Mouse (Mus musculus) cerebellum, postnatal 10 days (tissue): Measurements from ENCODE around the gene Mdm2.

Experiments
- DNase-seq, 2 experiments: peaks; one replicate each; pipeline ENCODE4 v3.0.0; 2021; ENCODE audit warnings: mixed read lengths in 2 of 2

Mdm2 gene

DNA sequence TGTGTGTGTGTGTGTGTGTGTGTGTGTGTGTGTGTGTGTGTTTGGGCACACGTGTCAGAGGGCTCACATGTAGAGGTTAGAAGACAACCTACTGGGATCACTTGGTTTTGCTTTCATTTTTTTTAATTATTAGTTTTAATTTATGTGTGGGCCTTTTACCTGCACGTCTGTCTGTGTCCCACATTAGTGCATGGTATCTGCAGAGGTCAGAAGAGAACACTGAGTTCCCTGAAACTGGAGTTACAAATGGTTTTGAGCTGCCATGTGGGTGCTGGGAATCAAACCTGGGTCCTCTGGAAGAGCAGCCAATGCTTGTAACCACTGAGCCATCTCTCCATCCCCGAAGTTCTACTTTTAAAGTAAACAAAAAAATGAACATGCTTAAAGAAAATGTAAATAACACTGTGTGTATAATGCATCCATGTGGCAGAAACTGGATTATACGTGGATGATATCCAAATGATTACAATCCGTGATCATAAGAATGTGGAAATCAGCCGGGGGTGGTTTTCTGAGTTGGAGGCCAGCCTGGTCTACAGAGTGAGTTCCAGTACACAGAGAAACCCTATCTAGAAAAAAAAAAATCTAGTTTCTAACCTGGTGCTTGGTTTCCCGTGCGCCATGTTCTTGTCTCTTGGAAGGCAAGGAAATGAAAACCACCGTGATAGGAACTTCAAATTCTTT lies 43.5 kb downstream of the Mdm2 start:
- no peak for DNase-seq

DNA sequence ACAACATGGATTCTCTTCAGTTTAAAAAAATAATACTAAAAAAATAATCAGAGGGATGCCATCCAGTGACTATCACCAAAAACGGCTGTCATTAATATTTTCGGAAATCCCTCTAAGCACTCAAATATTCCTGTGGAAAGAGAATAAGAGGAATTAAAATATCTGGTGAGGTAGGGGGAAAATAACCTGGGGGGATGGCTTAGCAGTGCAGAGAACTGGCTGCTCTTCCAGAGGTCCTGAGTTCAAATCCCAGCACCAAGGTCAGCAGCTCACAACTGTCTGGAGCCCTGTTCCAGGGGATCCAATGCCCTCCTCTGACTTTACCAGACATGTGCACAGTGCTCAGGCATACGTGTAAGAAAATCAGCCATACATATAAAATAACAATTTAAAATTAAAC lies 44.2 kb downstream of the Mdm2 start:
- no peak for DNase-seq

DNA sequence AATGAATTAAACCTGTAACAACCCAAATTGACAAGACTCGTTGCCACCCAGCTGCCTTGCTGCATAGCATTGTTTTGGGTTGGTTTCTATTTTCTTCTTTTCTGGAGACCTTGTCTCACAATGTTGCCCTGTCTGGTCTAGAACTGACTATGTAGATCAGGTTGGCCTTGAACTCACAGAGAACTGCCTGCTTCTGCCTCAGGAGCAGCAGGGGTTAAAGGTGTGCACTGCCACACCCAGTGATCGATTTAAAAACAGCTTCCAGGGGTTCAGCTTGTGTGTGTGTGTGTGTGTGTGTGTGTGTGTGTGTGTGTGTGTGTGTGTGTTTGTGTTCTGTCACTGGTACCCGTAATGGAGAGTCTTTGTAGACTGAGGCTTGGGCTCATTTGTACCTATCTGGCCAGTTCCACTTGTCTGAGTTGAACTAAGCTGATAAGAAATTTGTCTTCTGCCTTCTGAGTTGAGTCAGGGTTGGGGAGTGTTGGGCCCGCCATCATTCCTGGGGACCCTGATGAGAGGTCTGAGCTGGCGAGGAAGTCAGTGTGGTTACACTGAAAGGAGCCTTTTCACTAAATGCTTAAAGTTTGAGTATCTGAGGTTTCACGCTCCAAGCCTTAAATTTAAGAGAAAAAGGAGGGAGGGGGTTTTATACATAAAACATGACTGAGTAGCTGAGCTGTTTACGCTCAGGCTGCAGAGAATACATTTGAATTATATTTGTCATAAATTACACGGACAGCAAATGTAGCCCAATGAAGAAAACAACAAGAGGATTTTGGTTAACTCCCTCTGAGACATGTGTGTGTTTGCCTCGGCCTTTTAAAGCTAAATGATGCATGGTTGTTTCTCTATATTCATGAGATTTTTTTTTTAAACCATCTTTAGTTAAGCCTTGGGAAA lies 44.9 kb downstream of the Mdm2 start:
- no peak for DNase-seq

DNA sequence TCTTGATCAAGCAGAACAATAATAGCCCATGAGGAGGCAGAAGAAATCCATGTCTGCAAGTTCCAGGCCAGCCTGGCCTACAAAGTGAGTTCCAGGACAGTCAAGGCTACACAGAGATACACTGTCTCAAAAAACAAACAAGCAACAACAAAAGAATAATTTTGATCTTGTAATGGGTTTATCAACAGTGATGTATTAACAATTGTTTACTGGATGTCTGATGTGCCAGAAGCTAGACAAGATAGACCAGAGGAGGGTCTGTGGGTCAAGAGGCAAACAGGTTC lies 45.7 kb downstream of the Mdm2 start:
- DNase-seq: no peak

DNA sequence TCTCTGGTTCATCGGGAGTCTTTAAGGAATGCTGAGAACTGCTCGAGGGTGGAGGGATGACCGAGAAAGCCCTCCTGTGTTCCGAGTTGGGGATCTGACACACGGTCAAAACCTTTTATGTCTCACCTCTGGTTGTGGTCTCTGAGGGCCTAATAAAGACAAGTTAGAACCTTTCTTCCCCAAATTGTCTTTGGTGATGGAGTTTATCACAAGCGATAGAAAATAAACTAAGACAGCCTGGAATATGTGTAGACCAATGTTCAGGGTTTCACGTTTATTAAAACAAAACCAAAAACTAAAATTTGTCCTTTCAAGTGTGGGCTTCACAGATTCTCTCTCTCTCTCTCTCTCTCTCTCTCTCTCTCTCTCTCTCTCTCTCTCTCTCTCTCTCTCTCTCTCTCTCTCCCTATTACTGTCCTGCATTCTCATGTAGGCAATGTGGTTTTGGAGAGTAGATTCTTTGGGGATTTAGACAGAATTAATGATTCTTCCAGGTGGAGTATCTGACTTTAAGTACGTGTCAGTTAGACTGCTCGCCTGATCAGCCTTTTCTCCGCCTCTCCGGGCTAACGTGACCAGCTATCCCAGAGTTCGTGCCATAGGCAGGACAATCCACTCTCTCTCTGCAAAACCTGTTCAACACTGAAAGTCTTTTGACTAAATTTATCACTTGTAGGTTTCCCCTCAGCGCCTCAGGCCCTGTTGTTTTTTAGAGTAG lies 46.2 kb downstream of the Mdm2 start:
- DNase-seq: no peak

DNA sequence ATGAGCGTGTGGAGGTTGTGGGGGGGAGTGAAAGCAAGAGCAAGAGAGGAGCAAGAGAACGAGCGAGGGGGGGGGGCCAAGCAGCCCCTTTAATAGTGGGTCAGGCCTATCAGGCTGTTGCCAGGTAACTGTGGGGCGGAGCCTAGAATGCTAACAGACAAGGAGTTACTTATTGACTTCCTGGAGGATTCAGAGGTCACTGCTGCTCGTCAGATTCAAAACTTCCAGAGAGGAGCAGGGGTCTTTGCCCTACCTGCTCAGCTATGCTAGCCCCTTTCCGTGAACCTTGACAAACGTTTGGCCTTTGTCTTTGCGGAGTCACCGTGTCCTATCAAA lies 46.7 kb downstream of the Mdm2 start:
- peak in 1 of 2 experiments; percentile 34 for DNase-seq

DNA sequence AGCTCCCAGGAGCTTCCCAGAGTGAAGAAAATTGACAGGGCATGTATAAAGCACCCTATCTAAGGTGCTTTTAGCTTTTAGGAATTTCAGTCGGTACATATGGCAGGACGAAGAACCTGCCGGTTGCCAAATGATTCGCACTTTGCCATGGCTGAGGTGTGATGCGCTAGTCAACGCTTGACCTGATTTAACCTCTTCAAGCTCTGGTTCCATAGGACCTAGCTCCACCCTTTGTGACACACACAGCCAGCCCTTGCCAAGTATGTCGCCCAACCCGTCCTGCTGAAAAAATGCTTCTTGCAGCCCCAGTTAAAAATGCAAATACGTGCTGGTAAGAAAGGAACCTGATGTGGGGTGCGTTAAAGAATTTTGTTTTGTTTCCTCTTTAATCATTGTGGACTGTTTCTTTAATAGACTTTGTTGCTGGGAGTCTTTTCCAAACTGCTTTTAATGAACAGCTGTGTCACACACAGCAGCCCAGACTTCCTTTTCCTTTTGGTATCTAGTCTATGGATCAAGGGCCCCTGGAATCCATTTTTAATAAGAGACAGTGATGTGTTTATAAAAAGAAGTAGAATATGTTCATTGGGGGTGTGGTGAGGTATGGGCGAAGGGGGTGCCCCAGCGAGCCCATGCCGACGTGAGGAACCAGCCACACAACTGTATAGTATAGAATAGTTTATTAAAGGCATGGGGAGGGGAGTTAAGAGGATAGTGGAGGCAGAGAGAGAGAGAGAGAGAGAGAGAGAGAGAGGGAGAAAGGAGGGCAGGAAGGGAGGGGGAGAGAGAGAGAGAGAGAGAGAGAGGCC lies 47.3 kb downstream of the Mdm2 start:
- DNase-seq: no peak

DNA sequence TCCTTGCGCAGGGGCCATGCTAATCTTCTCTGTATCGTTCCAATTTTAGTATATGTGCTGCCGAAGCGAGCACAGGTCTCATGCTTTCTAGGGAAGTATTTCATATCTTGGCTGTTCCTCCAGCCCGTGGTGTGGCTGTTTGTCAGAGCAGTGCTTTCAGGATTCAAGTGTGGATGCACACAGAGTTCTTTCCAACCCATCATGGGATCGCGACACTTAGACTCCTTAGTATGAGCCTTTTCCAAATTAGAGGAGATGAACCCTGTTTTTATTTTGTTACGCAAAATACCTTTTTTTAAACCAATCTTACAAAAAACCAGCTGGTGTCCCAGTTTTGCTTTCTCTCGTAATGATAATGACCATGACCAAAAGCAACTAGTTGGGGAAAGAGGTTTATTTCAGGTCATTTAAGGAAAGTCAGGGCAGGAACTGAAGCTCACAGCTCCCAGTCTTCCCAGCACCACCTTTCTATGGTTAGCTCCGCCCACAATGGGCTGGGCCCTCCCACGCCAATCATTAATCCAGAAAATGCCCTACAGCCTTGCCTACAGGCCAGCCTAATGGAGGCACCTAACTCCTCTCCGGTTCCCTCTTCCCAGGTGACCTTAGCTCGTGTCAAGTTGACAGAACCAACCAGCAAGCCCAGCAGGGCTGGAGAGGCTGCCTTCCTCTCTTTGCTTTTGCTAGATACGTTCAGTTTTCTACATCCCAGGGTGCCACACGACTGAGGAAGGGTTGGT lies 48.1 kb downstream of the Mdm2 start:
- DNase-seq: no peak

DNA sequence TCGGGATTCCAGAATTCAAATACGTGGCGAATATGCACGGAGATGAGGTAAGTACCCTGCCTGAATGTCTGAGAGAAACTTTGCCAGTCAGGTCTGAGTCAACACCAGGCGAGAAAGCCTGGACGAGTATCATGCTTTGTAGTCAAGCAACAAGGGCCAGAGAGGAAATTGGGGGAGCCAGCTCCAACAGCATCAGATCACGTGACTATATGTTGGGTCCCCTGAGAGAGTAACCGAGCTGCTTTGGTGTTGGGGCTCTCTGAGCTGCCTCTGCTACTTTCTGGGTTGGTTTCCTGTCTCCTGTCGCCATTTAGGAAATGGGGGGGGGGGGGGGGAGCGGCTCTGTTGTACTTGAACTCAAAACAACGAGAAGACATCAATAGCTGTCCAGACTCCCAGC lies 50.7 kb downstream of the Mdm2 start:
- DNase-seq: no peak

DNA sequence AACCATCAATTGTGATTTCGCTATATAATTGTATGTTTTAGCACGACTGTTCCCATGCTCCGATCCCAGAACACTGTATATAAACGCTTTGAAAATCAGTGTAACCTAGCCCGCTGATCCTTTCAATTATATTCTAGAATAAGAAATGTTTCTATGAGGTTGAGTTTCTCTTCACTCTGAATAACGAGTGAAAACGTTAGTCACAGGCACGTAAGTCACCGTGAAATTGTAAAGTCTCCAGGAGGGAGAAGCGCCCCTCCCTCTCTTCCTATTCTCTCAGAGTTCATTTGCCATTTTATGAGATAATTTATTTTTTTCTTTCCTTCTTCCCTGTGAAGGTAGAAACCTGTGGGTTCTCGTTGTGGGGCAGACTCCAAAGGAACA lies 51.1 kb downstream of the Mdm2 start:
- DNase-seq: no peak

DNA sequence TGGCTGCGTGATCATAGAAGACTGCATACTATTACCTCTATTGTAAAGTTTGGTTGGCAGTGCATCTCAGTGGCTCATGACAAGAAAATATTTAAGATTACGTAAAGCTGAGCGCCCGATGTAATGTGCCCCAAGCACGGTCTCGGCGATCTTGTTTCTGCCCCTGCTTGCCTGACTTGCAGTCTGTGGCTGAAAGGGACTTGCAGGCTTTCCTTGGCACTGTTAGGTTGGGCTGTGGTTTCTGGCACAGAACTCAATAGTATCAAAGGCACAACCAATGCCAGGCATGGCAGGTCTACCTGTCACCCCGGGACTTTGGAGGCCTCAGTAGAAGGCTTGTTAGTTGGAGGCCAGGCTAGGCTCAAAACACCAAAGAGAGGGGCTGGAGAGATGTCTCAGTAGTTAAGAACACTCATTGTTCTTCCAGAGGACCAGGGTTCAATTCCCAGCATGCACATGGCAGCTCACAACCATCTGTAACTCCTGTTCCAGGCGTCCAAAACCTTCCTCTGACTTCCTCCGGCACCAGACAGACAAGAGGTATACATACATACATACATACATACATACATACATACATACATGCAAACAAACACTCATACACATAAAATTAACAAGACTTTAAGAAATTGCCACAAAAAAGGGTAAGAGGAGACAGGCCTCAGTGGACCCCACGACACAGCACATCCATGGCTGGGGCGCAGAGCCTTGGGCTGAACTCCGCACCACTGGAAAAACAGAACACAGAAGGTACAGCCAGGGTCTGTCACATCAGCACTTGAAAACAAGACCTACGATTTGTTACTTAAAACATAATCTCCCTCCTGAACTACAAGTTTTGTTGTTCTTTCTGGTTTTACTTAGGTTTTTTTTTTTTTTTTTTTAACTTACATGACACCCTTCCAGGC lies 51.8 kb downstream of the Mdm2 start:
- no peak for DNase-seq

DNA sequence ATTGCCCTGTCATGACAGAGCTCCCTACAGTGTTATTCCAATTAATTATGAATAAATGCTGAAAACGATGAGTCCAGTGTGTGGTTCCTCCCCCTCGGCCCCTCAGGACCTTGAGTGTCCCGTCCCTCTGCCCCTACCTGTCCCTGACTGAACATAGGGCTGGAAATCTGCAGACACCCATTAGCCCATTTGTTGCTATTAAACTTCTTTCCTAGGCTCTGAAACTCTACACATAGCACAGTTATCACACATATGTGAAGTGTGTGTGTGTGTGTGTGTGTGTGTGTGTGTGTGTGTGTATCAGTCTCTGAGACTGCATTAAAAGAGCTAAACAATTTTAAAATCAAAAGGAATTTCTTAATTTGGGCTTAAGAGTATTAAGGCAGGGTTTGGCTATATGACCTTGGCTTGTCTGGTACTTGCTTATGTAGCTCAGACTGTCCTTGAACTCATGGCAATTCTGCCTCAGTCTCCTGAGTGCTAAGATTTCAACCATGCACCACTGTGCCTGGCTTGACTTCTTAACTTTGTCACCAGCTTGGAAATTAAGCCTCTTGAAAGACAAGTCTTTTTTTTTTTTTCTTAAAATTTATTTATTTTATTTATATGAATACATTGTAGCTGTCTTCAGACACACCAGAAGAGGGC lies 52.8 kb downstream of the Mdm2 start:
- DNase-seq: no peak

DNA sequence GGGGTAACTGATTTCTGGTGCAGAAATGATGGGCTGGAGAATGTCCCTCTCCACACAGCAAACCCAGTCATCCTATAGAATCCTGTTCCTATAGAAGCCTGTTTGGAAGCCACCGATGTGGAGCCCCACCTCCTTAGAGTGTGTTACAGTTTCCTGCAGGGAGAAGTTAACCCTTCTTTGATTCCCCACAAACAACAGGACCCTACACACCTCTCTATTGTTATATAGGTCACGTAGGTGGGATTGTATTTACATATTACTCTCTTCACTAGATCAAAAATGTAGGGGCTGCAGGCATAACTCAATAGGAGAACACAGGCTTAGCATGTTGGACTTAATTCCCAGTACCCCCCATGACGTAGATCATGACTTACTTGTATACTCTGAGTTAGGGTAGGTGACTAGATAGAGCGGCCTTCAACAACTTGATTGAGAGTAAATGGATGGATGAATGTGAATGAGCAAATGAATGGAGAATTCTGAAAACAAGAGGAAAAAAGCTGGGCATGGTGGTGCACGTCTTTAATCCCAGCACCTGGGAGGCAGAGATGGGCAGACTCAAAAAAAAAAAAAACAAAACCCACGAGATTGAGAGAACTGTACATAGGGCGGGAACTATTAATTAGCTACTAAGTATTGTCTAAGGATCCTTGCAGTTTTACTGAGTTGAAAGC lies 53.4 kb downstream of the Mdm2 start:
- no peak for DNase-seq

DNA sequence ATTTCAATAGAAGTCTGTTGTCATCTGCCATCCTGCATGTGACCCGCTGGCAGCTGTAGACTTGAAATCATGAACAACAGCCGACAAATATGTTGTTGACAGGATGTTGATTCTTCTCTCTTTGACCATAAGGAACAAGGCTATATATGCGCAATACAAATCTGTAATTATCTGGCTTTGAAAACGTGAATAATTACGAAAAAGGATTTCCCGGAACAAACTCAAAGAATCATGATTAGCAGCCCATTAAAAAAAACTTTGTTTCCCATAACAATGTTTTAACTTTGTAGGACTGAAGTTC lies 53.9 kb downstream of the Mdm2 start:
- DNase-seq: no peak

DNA sequence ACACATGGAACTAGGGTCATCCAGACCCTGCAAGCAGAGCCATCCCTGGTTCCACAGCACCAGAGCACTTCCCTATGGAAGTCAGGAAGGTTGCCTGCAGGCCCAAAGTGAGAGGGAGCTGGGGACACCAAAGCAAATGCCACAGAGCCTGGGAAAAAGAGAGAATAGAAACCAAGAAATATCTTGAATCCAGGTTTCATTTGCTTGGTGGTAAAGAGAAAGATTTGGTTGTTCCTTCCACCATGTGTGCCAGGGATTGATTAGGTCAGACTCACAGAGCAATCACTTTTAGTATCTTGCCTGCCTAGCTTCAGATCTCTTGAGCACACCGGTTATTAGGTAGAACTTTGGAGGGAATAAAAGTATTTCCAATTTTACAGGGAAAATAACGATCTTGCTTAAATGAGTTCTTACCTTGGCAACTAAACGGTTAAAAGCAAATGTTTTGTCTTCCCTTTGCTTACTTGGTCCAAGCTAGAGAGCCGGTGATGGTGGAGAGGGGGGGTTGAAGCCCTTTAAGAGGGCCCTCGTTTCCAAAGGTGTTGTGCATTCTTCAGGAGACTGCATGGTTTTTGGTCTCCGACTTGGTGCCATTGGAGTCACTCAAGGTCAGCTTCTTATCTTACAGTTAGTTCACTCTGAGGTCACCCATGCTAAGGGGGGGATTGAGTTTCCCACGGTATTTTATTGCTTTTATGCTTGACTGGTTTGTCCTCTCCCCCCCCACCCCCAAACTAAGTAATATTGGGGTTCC lies 54.5 kb downstream of the Mdm2 start:
- DNase-seq: no peak

DNA sequence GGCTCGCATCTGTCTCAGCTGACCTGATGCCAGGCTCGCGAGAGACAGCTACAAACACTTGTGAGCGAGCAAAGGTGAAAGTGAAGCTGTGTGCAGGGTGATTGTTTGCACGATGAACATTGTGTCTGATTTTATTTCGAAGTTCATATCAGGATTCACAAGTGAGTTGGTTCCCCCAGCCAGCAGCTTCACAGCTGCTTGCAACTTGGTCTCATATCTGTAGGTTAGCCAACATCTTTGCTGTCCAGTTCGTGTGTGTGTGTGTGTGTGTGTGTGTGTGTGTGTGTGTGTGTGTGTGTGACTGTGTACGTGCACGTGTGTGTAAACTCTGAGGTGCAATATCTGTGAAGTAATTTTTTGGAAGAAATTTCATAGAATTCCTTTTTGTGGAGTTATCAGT lies 55.1 kb downstream of the Mdm2 start:
- no peak for DNase-seq

DNA sequence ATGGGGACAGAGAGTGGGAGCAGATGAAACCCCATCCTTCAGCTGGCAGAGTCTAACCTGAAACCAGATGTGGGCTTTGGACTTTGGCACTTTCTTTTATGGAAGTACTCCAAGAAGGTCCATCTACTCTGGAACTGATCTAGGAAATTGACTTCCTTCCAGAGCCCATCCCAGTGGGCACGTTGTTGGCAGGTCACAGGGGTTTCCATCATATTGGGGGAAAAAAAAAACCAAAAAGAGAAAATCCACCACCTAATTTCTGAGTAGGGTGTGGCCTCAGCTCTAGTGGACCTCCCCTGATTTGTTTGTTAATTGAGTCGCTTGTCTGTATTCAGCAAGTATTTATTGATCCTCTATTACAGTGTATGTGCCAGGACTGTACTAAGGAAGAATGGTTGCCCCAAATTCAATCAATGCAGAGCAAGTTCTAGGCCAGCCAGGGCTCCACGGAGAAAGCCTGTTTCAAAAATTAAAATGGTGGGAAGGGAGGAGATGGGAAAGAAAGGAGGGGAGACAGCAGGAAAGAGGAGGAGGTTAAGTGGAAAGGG lies 55.9 kb downstream of the Mdm2 start:
- DNase-seq: no peak

DNA sequence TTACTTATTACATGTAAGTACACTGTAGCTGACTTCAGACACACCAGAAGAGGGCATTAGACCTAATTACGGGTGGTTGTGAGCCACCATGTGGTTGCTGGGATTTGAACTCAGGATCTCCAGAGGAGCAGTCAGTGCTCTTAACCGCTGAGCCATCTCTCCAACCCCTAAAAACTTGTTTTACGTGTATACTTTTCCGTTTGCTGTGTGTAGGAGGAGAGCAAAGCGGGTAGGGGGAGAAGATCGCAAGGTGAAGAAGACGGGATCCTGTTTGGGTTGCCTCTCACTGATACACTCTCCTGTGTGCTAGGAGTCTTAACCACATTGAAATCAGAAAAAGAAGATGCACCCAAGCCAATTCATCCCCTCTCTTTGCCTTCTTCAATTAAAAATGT lies 56.8 kb downstream of the Mdm2 start:
- no peak for DNase-seq
